Mouse (Mus musculus): ENCODE results near the gene Gm20388. TPM values are rescaled to one million over a fixed set of nuclear protein-coding genes. Genes with fewer than 3 reads are reported as not detected.

The Gm20388 gene
- total RNA-seq, 2 experiments from 2014 or later = 12.7 TPM; not detected in 1

GRCm38 (mm10) chr8:123819683-123820610 lies 3909.3 kb downstream of the Gm20388 start:
- no peak for DNase-seq

GRCm38 (mm10) chr8:123820780-123821179 lies 3910.1 kb downstream of the Gm20388 start:
- DNase-seq = no peak

GRCm38 (mm10) chr8:123823111-123823510 lies 3912.5 kb downstream of the Gm20388 start:
- no peak for DNase-seq

- DNase-seq = no peak
Observed at GRCm38 (mm10) chr8:123823532-123824123, 3913.0 kb downstream of the Gm20388 start.

- DNase-seq = no peak
Observed at GRCm38 (mm10) chr8:123826001-123826400, 3915.4 kb downstream of the Gm20388 start.

GRCm38 (mm10) chr8:123826758-123827157 lies 3916.1 kb downstream of the Gm20388 start:
- DNase-seq = no peak

- DNase-seq = no peak
Observed at GRCm38 (mm10) chr8:123827523-123827922, 3916.9 kb downstream of the Gm20388 start.

- DNase-seq = no peak
Observed at GRCm38 (mm10) chr8:123832757-123833156, 3922.1 kb downstream of the Gm20388 start.

GRCm38 (mm10) chr8:123835451-123835850 lies 3924.8 kb downstream of the Gm20388 start:
- DNase-seq = peak in 1 of 2 experiments; percentile 55

- DNase-seq = no peak
Observed at GRCm38 (mm10) chr8:123836354-123836753, 3925.7 kb downstream of the Gm20388 start.

- DNase-seq = no peak
Observed at GRCm38 (mm10) chr8:123838496-123838895, 3927.9 kb downstream of the Gm20388 start.

GRCm38 (mm10) chr8:123840578-123841345 lies 3930.1 kb downstream of the Gm20388 start:
- DNase-seq = peak; percentile 56 to 66

GRCm38 (mm10) chr8:123842086-123842485 lies 3931.4 kb downstream of the Gm20388 start:
- DNase-seq = no peak

GRCm38 (mm10) chr8:123844341-123844740 lies 3933.7 kb downstream of the Gm20388 start:
- no peak for DNase-seq

- DNase-seq = no peak
Observed at GRCm38 (mm10) chr8:123845114-123845513, 3934.5 kb downstream of the Gm20388 start.

- DNase-seq = no peak
Observed at GRCm38 (mm10) chr8:123845991-123846390, 3935.3 kb downstream of the Gm20388 start.

GRCm38 (mm10) chr8:123846509-123846908 lies 3935.9 kb downstream of the Gm20388 start:
- no peak for DNase-seq

GRCm38 (mm10) chr8:123847546-123847945 lies 3936.9 kb downstream of the Gm20388 start:
- no peak for DNase-seq

- DNase-seq = no peak
Observed at GRCm38 (mm10) chr8:123849352-123849751, 3938.7 kb downstream of the Gm20388 start.

GRCm38 (mm10) chr8:123851590-123851989 lies 3940.9 kb downstream of the Gm20388 start:
- no peak for DNase-seq

GRCm38 (mm10) chr8:123854252-123854651 lies 3943.6 kb downstream of the Gm20388 start:
- DNase-seq = no peak

GRCm38 (mm10) chr8:123854733-123855475 lies 3944.3 kb downstream of the Gm20388 start:
- no peak for DNase-seq
